Mouse (Mus musculus) stomach, postnatal 0 days (tissue): Measurements from ENCODE around the gene Kcnma1.

Experiments used
- CTCF ChIP-seq: IDR thresholded peaks from 2 replicates; pipeline ENCODE4 v1.5.1; 2016; ENCODE audit warnings: antibody characterized with exemption, low read depth, mild to moderate bottlenecking, moderate library complexity
- EP300 ChIP-seq: optimal IDR thresholded peaks from 2 replicates; pipeline ENCODE3; 2016; ENCODE audit warnings: antibody characterized with exemption

- TF ChIP-seq CTCF: no peak
- TF ChIP-seq EP300: no peak
These were observed 687.5 kb downstream of the Kcnma1 start for GRCm38 (mm10) chr14:23326786-23327185.
